Mouse (Mus musculus) thymus, adult 2 months (tissue): Measurements from ENCODE around the gene Adam17. TPM values are rescaled to one million over a fixed set of nuclear protein-coding genes. Genes with fewer than 3 reads are reported as not detected.
"Not testable (repeated sequence)": the region's sequence is repeated elsewhere in the genome, so short reads cannot be mapped to it uniquely, and the experiment has no call there.

ENCODE experiments used
- DNase-seq: peaks from one replicate; pipeline ENCODE4 v3.0.0; 2021
- H3K27ac ChIP-seq: fragments of 200-500 bp; 2 replicates; pipeline ENCODE4 v1.5.1; 2012; ENCODE audit warnings: low read length, control low read depth; ENCODE audit not compliant: control insufficient read depth, insufficient read depth
- H3K27me3 ChIP-seq: fragments of 200-500 bp; 2 replicates; pipeline ENCODE4 v1.6.1; 2012; ENCODE audit warnings: mild to moderate bottlenecking, low read length, moderate library complexity, mixed read lengths; ENCODE audit not compliant: control insufficient read depth, insufficient read depth
- H3K36me3 ChIP-seq: fragments of 200-500 bp; 2 replicates; pipeline ENCODE4 v1.6.1; 2012; ENCODE audit warnings: mild to moderate bottlenecking, low read length, moderate library complexity; ENCODE audit not compliant: control insufficient read depth, insufficient read depth
- H3K4me1 ChIP-seq: fragments of 200-500 bp; replicated peaks from 2 replicates; pipeline ENCODE4 v1.6.1; 2012; ENCODE audit warnings: low read length; ENCODE audit not compliant: control insufficient read depth, insufficient read depth
- H3K4me3 ChIP-seq: fragments of 200-500 bp; 2 replicates; pipeline ENCODE4 v1.5.1; 2012; ENCODE audit warnings: mild to moderate bottlenecking, low read length, control low read depth, moderate library complexity; ENCODE audit not compliant: control insufficient read depth, insufficient read depth
- CTCF ChIP-seq: fragments of 200-500 bp; IDR thresholded peaks from 2 replicates; pipeline ENCODE4 v1.5.1; 2012; ENCODE audit warnings: mild to moderate bottlenecking, control low read depth, low read length, moderate library complexity, borderline replicate concordance; ENCODE audit not compliant: control insufficient read depth, poor library complexity, insufficient read depth; ENCODE audit errors: extremely low read depth
- POLR2A ChIP-seq: fragments of 200-500 bp; IDR thresholded peaks from 2 replicates; pipeline ENCODE4 v1.6.1; 2012; ENCODE audit warnings: mild to moderate bottlenecking, low read length, control low read depth, moderate library complexity; ENCODE audit not compliant: control insufficient read depth, poor library complexity, insufficient read depth; ENCODE audit errors: extremely low read depth
- WGBS: fragments of 180-500 bp; shearing (Covaris S2); methylation state at CpG from one replicate; pipeline ENCODE4 v1.1.7; 2018; 5-methylcytosine and 5-hydroxymethylcytosine counted together
- polyA plus RNA-seq: library from polyadenylated mRNA; depleted of rRNA; stranded (reverse); fragments of >200 nt; gene quantifications from 2 replicates; pipeline ENCODE4 v1.2.3, GENCODE M21; 2012

Adam17 gene
- polyA plus RNA-seq, 1 experiment: 41.5 TPM

GRCm38 (mm10) chr12:21409651-21410050 is 36.2 kb upstream of the Adam17 start:
- no peaks in the 10 kb centered on the region for H3K27me3 ChIP-seq
- H3K4me3 ChIP-seq: no peak overlapping the region
- no peak overlapping the region for H3K27ac ChIP-seq
- H3K36me3 ChIP-seq: peaks cover 26% of the 10 kb centered on the region
- WGBS: 12% methylated on average over 3 of the region's 3 CpGs
- TF ChIP-seq POLR2A (no peak), CTCF (no peak)
- no peaks in the 10 kb centered on the region for H3K4me1 ChIP-seq
- no peak for DNase-seq

- peaks cover 26% of the 10 kb centered on the region for H3K36me3 ChIP-seq
- H3K27ac ChIP-seq: no peak overlapping the region
- 99% methylated on average over 2 of the region's 2 CpGs for WGBS
- no peaks in the 10 kb centered on the region for H3K27me3 ChIP-seq
- no peak for TF ChIP-seq CTCF
- TF ChIP-seq POLR2A: no peak
- H3K4me1 ChIP-seq: no peaks in the 10 kb centered on the region
- DNase-seq: no peak
- no peak overlapping the region for H3K4me3 ChIP-seq
These were observed 35.4 kb upstream of the Adam17 start for GRCm38 (mm10) chr12:21408789-21409367.

- Histone ChIP-seq H3K4me1 (no peaks in the 10 kb centered on the region), H3K27ac (no peak overlapping the region), H3K27me3 (no peaks in the 10 kb centered on the region), H3K36me3 (peaks cover 9% of the 10 kb centered on the region), H3K4me3 (no peak overlapping the region)
- DNase-seq: no peak
- TF ChIP-seq POLR2A (no peak), CTCF (no peak)
- 97% methylated on average over 5 of the region's 5 CpGs for WGBS
These were observed 29.3 kb upstream of the Adam17 start for GRCm38 (mm10) chr12:21402771-21403170.

- Histone ChIP-seq H3K27me3 (no peaks in the 10 kb centered on the region), H3K4me3 (no peak overlapping the region), H3K36me3 (peaks cover 25% of the 10 kb centered on the region), H3K27ac (no peak overlapping the region), H3K4me1 (no peaks in the 10 kb centered on the region)
- 97% methylated on average over 2 of the region's 2 CpGs for WGBS
- TF ChIP-seq POLR2A: no peak
- no peak for TF ChIP-seq CTCF
- DNase-seq: no peak
These were observed 12.8 kb upstream of the Adam17 start for GRCm38 (mm10) chr12:21386201-21386600.

- 7% methylated on average over 6 of the region's 6 CpGs for WGBS
These were observed 5.4 kb upstream of the Adam17 start for GRCm38 (mm10) chr12:21378765-21379346.

GRCm38 (mm10) chr12:21375376-21376157 is 2.1 kb upstream of the Adam17 start:
- Histone ChIP-seq H3K4me3 (no peak overlapping the region), H3K27ac (no peak overlapping the region), H3K4me1 (peaks cover 9% of the 10 kb centered on the region), H3K27me3 (no peaks in the 10 kb centered on the region), H3K36me3 (no peaks in the 10 kb centered on the region)
- WGBS: 87% methylated on average over 3 of the region's 3 CpGs
- no peak for TF ChIP-seq POLR2A
- TF ChIP-seq CTCF: no peak
- no peak for DNase-seq

More at GRCm38 (mm10) chr12:21378765-21379346, 5.4 kb upstream of the Adam17 start:
- not testable (repeated sequence) for H3K36me3 ChIP-seq, H3K4me3 ChIP-seq, DNase-seq, H3K4me1 ChIP-seq, H3K27ac ChIP-seq, H3K27me3 ChIP-seq
